9 mouse cellular contexts compared by ENCODE assay signal in the genomic region with DNA sequence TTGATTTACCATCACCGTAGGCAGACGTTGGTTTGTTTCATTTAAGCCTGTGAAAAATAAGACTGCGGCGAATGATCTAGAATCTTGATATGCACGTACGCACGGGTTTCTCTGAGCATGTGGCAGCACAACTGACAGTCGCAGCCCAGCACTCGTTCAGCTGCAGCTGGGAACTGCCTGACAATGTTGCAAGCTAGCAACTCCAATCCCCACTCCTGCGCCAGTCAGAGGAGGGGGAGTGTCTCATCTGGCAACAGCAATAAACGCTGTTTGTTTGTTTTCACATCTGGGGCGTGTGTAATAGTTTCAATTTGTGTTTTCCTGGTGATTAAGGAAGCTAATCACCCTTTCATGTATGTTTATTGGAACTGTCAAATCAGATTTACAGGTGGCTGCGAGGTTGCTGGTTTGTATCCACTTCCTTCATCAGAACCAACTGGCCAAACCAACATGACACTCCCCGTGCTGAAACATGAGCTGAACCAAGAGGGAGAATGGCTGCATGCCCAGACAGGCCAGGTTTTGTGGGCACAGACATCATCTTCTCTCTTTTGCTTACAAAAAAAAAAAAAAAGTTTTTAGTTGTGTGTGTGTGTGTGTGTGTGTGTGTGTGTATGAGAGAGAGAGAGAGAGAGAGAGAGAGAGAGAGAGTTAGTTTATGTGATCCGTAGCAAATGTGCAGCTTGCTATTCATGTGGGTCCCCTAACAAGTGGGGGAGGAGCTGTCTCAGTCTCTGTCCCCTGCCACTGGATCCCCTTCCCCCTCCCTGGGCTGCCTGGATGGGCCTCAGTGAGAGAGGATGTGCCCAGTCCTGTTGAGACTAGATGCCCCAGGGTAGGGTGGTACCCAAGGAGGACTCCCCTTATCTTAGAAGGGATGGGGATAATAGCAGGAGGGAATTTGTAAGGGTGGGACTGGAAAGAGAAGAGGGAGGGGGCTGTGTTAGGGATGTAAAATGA. TPM values are rescaled to one million over a fixed set of nuclear protein-coding genes. Genes with fewer than 3 reads are reported as not detected.
DNase-seq lines count a peak whose midpoint lies in the region; ATAC-seq and TF ChIP-seq lines count a peak whose summit lies in the region.
"Had no signal": no experiment of that assay in that cellular context is flagged by ENCODE, and none has a peak within 500 bp of the region (broad histone marks: within the 10 kb centered on the region; RNA-seq: fewer than 3 reads in every experiment).

No protein-coding gene starts in this region.

- H3K4me3 ChIP-seq in lung, embryonic 15.5 days: no peak overlapping the region
- no peak overlapping the region for H3K4me3 ChIP-seq in forebrain, embryonic 14.5 days (ENCODE audit: low read depth, low read length)
- H3K4me3 ChIP-seq in limb, embryonic 14.5 days (replicated peaks; ENCODE audit: low read length): no peak overlapping the region
- peak overlapping the region; percentile 2; the same call in 1 of the 2 replicates for H3K4me3 ChIP-seq in stomach, postnatal 0 days (ENCODE audit: low read depth, low read length)

- peaks cover 9% of the 10 kb centered on the region; the same call in 1 of the 2 replicates for H3K27me3 ChIP-seq in lung, embryonic 15.5 days
- no peaks in the 10 kb centered on the region for H3K27me3 ChIP-seq in forebrain, embryonic 14.5 days (replicated peaks; ENCODE audit: control insufficient read depth, insufficient read depth, low read length)
- H3K27me3 ChIP-seq in limb, embryonic 14.5 days (ENCODE audit: control insufficient read depth, insufficient read depth, low read length): no peaks in the 10 kb centered on the region
- H3K27me3 ChIP-seq in stomach, postnatal 0 days (ENCODE audit: control insufficient read depth, insufficient read depth, low read length): no peaks in the 10 kb centered on the region

- no peak for TF ChIP-seq CTCF in stomach, postnatal 0 days (IDR thresholded peaks at IDR 0.05; ENCODE audit: low read depth)

- no peaks in the 10 kb centered on the region for H3K9me3 ChIP-seq in lung, embryonic 15.5 days
- H3K9me3 ChIP-seq in forebrain, embryonic 14.5 days (replicated peaks; ENCODE audit: control insufficient read depth, low read length): no peaks in the 10 kb centered on the region
- H3K9me3 ChIP-seq in limb, embryonic 14.5 days (ENCODE audit: control insufficient read depth, low read length): no peaks in the 10 kb centered on the region
- no peaks in the 10 kb centered on the region for H3K9me3 ChIP-seq in stomach, postnatal 0 days (ENCODE audit: control insufficient read depth, low read length)

- peak; percentile 19 to 38 for DNase-seq in cerebellum, postnatal 14 days
- no peak for DNase-seq in cerebellum, adult 8-10 months
- no peak for DNase-seq in lung, postnatal 25 days (ENCODE audit: low spot score)
- peak; percentile 56 for DNase-seq in forebrain, embryonic 14.5 days (ENCODE audit: low spot score)
- DNase-seq in limb, embryonic 14.5 days (ENCODE audit: low spot score): peak; percentile 64
- peak; percentile 29 for DNase-seq in stomach, postnatal 0 days (ENCODE audit: low spot score)
- no peak for DNase-seq in cerebellum, postnatal 4 days (ENCODE audit: low spot score in 2 of 2)

- 14% methylated on average over 14 of the region's 15 CpGs for WGBS in lung, embryonic 15.5 days
- 36% methylated on average over 15 of the region's 15 CpGs for WGBS in forebrain, embryonic 14.5 days
- WGBS in limb, embryonic 14.5 days: 9% methylated on average over 15 of the region's 15 CpGs
- 9% methylated on average over 15 of the region's 15 CpGs for WGBS in stomach, postnatal 0 days

- H3K9ac ChIP-seq in lung, embryonic 15.5 days: no peak overlapping the region
- peak overlapping the region; percentile 13; the same call in 1 of the 2 replicates for H3K9ac ChIP-seq in forebrain, embryonic 14.5 days (ENCODE audit: low read length)
- no peak overlapping the region for H3K9ac ChIP-seq in limb, embryonic 14.5 days (ENCODE audit: low read depth, low read length, severe bottlenecking)
- H3K9ac ChIP-seq in stomach, postnatal 0 days (ENCODE audit: low read length): no peak overlapping the region

- H3K36me3 ChIP-seq in lung, embryonic 15.5 days: no peaks in the 10 kb centered on the region
- H3K36me3 ChIP-seq in forebrain, embryonic 14.5 days (ENCODE audit: control insufficient read depth, insufficient read depth, low read length): no peaks in the 10 kb centered on the region
- no peaks in the 10 kb centered on the region for H3K36me3 ChIP-seq in limb, embryonic 14.5 days (ENCODE audit: control insufficient read depth, insufficient read depth, low read length)
- no peaks in the 10 kb centered on the region for H3K36me3 ChIP-seq in stomach, postnatal 0 days (ENCODE audit: control insufficient read depth, insufficient read depth, low read length)

- no peak overlapping the region for H3K27ac ChIP-seq in lung, embryonic 15.5 days
- no peak overlapping the region for H3K27ac ChIP-seq in forebrain, embryonic 14.5 days (ENCODE audit: low read depth, low read length)
- 0 out of 2 replicates have a peak overlapping the region, but pooled peaks have one; percentile 19 for H3K27ac ChIP-seq in limb, embryonic 14.5 days (replicated peaks; ENCODE audit: low read depth, low read length)
- no peak overlapping the region for H3K27ac ChIP-seq in stomach, postnatal 0 days (replicated peaks)

- ATAC-seq in lung, embryonic 15.5 days (ENCODE audit: borderline replicate concordance, extremely low read depth, low FRiP score, low TSS enrichment): no peak
- ATAC-seq in forebrain, embryonic 14.5 days: no peak; the same call in 1 of the 2 replicates
- ATAC-seq in limb, embryonic 14.5 days (ENCODE audit: low FRiP score, low read depth): 0 out of 2 replicates have a peak, but pooled peaks have one; percentile 34
- no peak; the same call in 1 of the 2 replicates for ATAC-seq in stomach, postnatal 0 days (ENCODE audit: low FRiP score, low TSS enrichment)

- no peak for TF ChIP-seq POLR2A in limb, embryonic 14.5 days (IDR thresholded peaks at IDR 0.05; ENCODE audit: borderline replicate concordance, extremely low read depth, insufficient read depth, insufficient read length)

- no peak for TF ChIP-seq EP300 in stomach, postnatal 0 days (optimal IDR thresholded peaks at IDR 0.05)

- no peaks in the 10 kb centered on the region for H3K4me1 ChIP-seq in lung, embryonic 15.5 days
- H3K4me1 ChIP-seq in forebrain, embryonic 14.5 days (ENCODE audit: control insufficient read depth, insufficient read depth, low read length): no peaks in the 10 kb centered on the region
- peaks cover 8% of the 10 kb centered on the region; the same call in 1 of the 2 replicates for H3K4me1 ChIP-seq in limb, embryonic 14.5 days (ENCODE audit: control insufficient read depth, insufficient read depth, low read length)
- H3K4me1 ChIP-seq in stomach, postnatal 0 days (replicated peaks; ENCODE audit: control insufficient read depth, insufficient read depth): no peaks in the 10 kb centered on the region

- H3K4me2 ChIP-seq in lung, embryonic 15.5 days: peak overlapping the region; percentile 38
- peak overlapping the region; percentile 9; the same call in 1 of the 2 replicates for H3K4me2 ChIP-seq in forebrain, embryonic 14.5 days (ENCODE audit: low read length)
- H3K4me2 ChIP-seq in limb, embryonic 14.5 days (replicated peaks; ENCODE audit: low read depth, low read length, severe bottlenecking): peak overlapping the region; percentile 37
- peak overlapping the region; percentile 34 for H3K4me2 ChIP-seq in stomach, postnatal 0 days (replicated peaks; ENCODE audit: low read depth)

RNA-seq across cellular contexts. Expression of gene Fbxo27, which starts 26.7 kb away (rescaled TPM):
- polyA plus RNA-seq in lung, embryonic 15.5 days (2015; fragmentation: Nextera tagmentation; extraction: Ambion mirVana): 6.3 and 6.5 TPM in 2 replicates
- polyA plus RNA-seq in forebrain, embryonic 14.5 days (2014; fragmentation: Nextera tagmentation; extraction: Ambion mirVana): 4.3 and 5.9 TPM in 2 replicates
- 19.5 and 24.0 TPM in 2 replicates for polyA plus RNA-seq in limb, embryonic 14.5 days (2012; rRNA removed)
- polyA plus RNA-seq in limb, embryonic 14.5 days (2014; fragmentation: Nextera tagmentation; extraction: Ambion mirVana): 7.4 and 9.0 TPM in 2 replicates
- 1.7 and 2.4 TPM in 2 replicates for polyA plus RNA-seq in stomach, postnatal 0 days (2015; fragmentation: Nextera tagmentation; extraction: Ambion mirVana)

RNA-seq across cellular contexts. Expression of gene Acp7, which starts 34.8 kb away (rescaled TPM):
- polyA plus RNA-seq in lung, embryonic 15.5 days (2015; fragmentation: Nextera tagmentation; extraction: Ambion mirVana): not detected in 2 replicates
- not detected in 2 replicates for polyA plus RNA-seq in forebrain, embryonic 14.5 days (2014; fragmentation: Nextera tagmentation; extraction: Ambion mirVana)
- polyA plus RNA-seq in limb, embryonic 14.5 days (2012; rRNA removed): 0.08 and 0.54 TPM in 2 replicates
- 0.10 TPM in 1 of 2 replicates, not detected in the other for polyA plus RNA-seq in limb, embryonic 14.5 days (2014; fragmentation: Nextera tagmentation; extraction: Ambion mirVana)
- polyA plus RNA-seq in stomach, postnatal 0 days (2015; fragmentation: Nextera tagmentation; extraction: Ambion mirVana): 10.9 and 12.4 TPM in 2 replicates
- polyA plus RNA-seq: C2C12 had no signal

RNA-seq across cellular contexts. Expression of gene Fbxo17, which starts 50.7 kb away (rescaled TPM):
- 15.6 and 16.3 TPM in 2 replicates for polyA plus RNA-seq in lung, embryonic 15.5 days (2015; fragmentation: Nextera tagmentation; extraction: Ambion mirVana)
- 3.0 and 3.4 TPM in 2 replicates for polyA plus RNA-seq in forebrain, embryonic 14.5 days (2014; fragmentation: Nextera tagmentation; extraction: Ambion mirVana)
- polyA plus RNA-seq in limb, embryonic 14.5 days (2012; rRNA removed): 34.8 and 43.3 TPM in 2 replicates
- 25.6 and 29.0 TPM in 2 replicates for polyA plus RNA-seq in limb, embryonic 14.5 days (2014; fragmentation: Nextera tagmentation; extraction: Ambion mirVana)
- polyA plus RNA-seq in stomach, postnatal 0 days (2015; fragmentation: Nextera tagmentation; extraction: Ambion mirVana): 5.6 and 6.1 TPM in 2 replicates

Comparison
In these comparisons a context has a peak if more than half of its experiments do, and no peak if none do; other contexts are left out.
1. DNase-seq: peak in cerebellum, postnatal 14 days (2 of 2), forebrain, embryonic 14.5 days (single experiment), limb, embryonic 14.5 days (single experiment) and stomach, postnatal 0 days (single experiment); none in cerebellum, adult 8-10 months (single experiment), lung, postnatal 25 days (single experiment) and cerebellum, postnatal 4 days (0 of 2).
2. Peak in every context shown above with its lines, with median percentiles within 50 percentile points of each other: H3K4me2 ChIP-seq.